Mouse (Mus musculus): Measurements from ENCODE around the gene Gm3336. TPM values are rescaled to one million over a fixed set of nuclear protein-coding genes. Genes with fewer than 3 reads are reported as not detected.
A peak's percentile ranks its signal among the peaks of the same experiment; 100 is the strongest.

Gm3336 gene
- not detected for total RNA-seq (2022)

DNA sequence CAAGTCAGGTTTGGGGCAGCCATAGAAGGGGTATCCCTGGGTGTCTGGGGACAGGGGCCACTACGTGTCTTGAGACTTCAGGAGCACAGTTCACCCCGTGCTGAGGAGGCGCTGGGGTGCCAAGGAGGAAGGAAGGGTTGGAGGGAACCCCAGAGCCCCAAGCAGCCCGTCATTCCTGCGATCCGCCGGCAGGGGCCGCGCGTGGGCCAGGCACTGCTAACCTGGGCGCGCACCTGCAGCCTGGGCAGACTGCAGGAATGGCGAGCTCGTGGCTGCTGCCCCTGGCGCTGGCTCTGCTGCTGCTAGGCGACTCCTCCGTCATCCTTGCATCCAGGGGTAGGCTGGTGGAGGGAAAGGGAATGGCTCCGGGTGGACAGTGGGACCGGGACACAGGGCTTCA lies at the start of gene Gm3336:
Gene Gm3336 (plus strand): TSS at position 247 of the 400 bp plus-strand sequence.
- no peak for DNase-seq (ENCODE audit: low spot score)

DNA sequence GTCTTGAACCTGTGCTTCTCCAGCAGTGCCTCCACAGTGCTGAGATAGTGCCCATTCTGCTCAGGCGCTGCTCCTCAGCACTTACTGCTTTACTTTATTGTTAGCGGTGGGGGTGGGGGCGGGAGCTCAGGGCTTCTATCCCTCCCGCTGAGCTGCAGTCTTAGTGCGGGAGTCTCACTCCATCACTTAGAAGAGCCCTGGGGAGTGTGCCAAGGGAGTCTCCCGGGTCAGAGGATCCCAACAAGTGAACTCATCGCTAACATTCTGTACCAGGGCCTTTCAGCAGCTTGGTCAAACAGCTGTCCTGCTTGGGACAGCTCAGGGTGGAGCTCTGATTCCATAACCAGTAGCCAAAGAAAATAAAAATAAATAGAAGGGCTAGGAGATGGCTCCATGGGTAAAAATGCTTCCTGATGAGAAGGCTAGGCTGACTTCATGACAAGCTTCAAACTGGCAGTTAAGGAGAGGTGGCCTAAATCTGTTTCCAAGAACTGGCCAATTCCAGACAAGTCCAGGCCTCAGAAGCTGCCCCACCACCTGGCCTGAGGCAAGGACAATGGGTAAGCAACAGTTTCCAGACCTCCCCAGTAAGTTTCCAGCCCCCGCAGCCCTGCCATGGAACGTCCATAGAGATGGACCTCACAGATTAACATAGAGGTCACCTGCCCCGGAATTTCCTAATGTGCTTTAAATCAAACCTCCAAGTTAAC lies 46.6 kb upstream of the Gm3336 start:
- DNase-seq (ENCODE audit: low spot score): peak; percentile 49

DNA sequence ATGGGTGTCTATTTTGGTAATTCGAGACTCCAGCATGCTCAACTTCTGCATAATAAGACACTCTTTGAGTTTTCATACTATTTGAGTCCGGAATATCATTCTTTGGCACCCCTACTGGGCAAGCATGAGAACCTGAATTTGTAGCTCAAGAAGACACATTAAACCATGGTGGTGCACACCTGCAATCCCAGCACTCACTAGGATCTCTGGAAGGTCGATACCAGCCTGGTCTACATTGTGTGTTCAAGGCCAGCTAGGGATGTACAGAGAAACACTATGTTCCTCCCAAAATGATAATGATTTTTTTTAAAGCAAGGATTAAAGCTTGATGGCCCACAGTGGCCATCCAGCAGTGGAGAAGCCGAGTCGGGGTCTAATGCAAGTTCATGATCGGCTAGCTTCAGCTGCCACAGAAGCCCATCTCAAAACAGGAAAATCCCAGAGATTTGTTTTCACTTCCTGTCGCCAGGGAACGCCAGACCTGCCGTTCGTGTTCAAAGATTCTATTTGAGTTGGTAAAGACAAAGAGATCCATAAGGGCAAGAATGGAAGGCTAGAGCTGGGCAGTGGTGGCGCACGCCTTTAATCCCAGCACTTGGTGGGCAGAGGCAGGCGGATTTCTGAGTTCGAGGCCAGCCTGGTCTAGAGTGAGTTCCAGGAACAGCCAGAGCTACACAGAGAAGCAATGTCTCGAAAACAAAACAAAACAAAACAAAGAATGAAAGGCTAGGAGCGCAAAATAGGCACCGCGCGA lies 45.8 kb upstream of the Gm3336 start:
- DNase-seq (ENCODE audit: low spot score): no peak

DNA sequence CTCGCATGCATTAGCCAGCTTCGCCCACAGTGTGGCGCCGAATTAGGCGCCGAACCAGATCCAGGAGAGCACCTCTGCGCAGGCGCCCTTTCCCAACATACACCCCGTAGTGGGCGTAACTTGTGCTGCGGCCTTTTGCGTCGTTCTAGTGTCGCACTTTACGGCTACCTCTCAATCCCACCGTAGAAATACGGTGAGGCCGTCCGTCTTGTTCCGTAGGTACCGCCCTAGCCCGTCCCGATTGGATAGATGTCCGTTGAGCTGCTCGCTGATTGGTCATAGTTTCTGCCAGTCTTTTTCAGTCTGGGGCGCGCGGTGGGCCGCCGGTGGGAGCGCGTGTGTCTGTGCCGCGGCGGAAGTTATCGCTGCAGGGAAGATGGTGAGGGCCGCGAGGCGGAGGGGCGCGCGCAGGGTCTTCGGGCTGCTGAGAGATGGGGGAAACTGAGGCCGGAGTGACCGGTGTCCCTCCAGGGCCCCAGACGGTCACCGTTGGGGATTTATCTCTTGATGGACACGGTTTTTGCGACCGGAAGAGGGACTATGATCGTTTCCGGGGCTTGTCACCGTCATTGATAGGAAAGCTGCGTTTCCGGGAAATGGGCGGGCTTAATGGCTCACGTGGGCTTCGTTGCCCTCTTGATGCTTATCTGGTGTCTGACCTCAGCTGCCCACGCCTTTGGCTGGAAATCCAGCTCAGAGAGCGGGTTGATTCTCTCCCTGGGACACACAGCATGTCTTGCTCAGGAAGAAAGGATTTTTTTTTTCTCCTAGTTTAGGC lies 45.1 kb upstream of the Gm3336 start, which contains the start of gene Lsm4:
Gene Lsm4 (plus strand): TSS at position 170 of the 778 bp plus-strand sequence.
- DNase-seq (ENCODE audit: low spot score): peak; percentile 100

DNA sequence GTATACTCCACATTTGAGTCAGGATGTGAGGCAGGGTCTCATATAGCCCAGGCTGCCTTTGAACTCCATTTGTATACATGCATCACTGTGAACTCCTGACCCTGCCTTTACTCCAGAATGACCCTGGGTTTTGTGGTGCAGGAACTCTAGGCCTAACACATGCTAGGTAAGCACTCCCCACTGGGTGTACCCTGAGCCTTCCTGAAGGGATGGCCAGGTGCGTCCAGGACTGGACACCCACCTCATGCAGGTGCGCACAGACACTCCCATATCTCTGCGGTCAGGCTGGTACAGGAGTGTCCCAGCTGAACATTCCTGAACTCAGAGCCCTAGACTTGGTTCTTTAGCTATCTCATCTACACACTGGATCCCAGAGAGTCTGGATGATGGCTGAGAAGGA lies 44.2 kb upstream of the Gm3336 start:
- DNase-seq (ENCODE audit: low spot score): no peak

DNA sequence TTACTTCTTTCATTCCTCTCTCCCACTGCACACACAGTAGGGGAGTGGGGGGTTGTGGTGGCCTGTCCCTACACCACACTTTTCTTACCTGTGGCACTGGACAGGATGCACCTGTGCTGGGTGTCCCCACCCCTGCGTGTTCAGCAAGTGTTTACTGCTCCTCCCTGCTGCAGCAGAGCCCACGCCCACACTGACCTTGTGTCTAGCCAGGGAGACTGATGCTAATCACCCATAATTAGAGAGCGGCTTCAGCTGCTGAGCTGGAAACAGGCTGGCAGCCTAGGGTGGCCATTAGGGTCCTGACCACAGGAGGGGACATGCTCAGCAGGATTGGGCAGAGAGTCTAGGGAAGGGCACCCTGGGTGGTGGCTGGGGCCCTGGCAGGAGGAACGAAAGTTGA lies 43.6 kb upstream of the Gm3336 start:
- DNase-seq (ENCODE audit: low spot score): no peak

DNA sequence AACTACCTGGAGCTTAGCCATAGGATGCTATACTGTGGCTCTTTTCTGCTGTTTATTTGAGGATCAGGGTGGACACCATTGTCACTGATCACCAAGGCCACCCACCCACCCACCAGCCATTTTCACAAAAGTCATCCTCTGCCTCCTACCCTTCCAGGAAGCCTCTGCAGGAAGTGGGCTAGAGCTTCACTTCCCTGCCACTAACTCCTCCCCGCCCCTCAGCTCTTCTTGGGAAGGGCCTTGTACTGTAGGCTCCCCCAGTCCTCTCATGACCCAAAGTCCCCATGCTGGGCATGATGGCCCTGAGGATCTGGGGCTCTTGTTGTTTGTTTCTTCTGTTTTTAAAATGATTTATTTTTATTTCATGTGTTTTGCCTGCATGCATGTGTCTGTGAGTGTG lies 43.0 kb upstream of the Gm3336 start:
- DNase-seq (ENCODE audit: low spot score): no peak

DNA sequence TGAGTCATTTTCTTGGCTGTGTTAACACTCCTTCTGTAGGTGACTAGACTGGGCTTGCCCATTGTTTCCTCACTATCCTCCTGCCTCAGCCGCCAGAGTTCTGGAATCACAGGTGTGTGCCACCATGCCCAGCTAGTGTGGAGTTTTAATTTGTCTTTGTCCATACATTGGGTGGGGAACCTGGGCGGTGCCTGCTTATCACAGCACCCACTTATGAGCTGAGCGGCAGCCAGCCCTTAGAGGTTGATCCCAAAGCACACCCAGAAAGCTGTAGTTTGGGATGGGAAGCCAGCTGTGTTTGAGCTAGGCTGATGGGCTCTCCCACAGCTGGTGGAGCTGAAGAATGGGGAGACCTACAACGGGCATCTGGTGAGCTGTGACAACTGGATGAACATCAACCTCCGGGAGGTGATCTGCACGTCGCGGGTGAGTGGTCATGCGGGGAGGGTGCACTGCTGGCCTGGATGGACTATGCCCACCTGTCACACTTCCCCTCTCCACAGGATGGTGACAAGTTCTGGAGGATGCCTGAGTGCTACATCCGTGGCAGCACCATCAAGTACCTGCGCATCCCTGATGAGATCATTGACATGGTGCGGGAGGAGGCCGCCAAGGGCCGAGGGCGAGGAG lies 40.8 kb upstream of the Gm3336 start:
- no peak for DNase-seq (ENCODE audit: low spot score)

DNA sequence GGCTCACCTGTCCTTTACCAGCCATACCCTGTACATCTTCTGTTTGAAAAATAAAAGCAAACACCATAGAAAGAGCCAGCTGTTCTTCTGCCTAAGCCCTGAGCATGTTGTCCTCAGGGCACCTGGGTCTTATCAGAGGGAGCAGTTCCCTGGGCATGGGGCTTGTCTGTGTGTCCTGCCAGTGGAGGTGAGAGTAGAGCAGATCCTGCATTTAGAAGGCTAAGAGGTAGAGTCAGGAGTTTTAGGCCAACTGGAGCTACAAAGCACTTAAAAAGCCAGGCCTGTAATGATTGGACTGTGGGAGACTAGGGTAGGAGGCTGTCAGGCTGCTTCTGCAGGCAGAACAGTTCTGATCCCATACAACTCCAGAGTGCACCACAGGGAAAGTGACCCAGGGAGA lies 39.7 kb upstream of the Gm3336 start:
- no peak for DNase-seq (ENCODE audit: low spot score)

DNA sequence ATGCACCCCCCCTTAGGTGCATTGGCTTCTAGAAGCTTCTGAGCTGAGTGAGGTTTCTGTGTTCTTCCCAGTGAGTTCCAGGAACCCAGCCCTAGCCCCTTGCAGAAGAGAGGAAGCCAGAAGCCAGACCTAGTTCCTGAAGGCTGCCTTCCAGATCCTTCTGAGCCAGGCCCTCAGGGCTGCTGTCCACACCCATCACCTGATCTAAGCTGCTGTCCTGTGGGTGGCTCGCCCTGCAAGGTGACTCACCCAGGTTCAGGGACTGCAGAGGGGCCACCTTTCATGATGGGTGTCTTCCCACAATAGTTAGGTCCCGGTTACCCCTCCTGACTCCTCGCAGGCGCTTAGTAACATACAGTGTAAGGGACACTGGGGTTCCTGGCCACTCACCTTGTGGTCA lies 38.9 kb upstream of the Gm3336 start:
- DNase-seq (ENCODE audit: low spot score): no peak

DNA sequence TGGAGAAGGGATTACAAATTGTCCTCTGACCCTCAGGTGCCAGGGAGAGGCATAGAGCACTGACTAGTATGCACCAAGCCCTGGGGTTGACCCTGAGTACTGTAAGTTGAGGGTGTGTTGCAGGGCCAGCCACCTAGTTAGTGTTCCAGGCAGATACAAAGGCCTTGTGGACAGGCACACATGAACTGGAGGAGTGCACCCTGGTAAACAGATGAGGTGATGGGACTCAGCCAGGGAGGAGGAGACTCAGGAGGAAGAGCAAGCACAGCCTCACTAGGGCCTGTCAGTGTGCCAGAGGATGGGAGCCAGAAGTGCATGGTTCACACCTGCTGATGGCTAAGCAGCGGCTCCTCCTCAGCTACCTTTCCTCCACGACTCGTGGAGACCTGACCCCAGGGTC lies 38.3 kb upstream of the Gm3336 start:
- peak; percentile 44 for DNase-seq (ENCODE audit: low spot score)

DNA sequence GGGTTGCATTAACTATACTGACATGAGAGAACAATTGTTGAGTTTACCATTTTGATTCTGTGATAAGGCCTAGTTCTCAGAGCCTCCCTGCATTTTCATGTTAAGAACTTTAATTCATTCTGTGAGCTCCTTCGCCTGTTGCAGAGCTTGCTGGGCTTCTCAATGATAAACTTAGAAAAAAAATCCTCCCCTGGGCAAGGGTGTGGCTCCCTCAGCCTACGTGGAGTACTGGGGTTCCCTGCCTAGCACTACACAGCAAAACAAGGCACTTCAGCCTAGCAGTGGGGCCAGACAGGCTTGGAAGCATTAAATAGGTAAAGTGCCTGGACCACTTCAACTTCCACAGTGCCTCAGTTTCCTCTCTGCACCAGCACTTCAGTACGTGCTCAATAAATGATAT lies 36.9 kb upstream of the Gm3336 start:
- DNase-seq (ENCODE audit: low spot score): no peak

DNA sequence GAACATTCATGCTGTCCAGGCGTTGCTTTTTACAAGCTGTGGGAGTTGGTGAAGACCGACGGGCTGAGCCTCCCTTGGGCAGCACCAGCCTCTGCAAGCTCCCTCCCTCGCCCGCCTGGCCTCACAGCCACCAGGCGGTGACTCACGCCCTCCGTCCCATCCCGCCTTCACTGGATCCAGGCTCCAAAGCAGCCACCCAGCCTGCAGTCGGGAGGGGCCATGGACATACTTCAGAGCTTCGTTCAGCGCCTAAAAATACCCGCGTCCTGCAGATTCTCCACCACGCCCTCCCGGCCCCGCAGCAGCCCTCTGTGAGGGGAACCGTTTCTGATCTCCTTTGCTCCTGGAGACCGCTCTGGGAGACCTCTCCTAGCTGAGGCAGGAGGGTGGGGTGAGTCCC lies 36.1 kb upstream of the Gm3336 start:
- peak; percentile 82 for DNase-seq (ENCODE audit: low spot score)

DNA sequence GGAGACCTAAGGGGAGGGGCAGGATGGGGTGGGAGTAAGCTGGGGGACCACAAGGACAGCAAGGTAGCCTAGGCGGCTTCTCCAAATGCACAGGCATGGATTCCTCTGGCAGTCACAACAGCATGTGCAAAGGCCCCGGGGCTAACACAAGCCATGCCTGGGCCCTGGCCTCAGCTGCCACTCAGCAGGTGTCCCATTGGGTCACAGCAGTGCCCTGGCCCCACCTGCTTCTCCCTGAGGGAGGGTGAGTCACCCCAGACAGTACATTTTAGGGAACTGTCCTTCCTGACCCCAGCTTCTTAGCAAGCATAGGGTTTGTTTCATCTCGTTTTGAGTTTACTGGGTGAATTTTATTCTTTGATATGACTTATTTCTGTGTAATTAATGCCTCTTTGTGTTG lies 35.7 kb upstream of the Gm3336 start:
- no peak for DNase-seq (ENCODE audit: low spot score)

DNA sequence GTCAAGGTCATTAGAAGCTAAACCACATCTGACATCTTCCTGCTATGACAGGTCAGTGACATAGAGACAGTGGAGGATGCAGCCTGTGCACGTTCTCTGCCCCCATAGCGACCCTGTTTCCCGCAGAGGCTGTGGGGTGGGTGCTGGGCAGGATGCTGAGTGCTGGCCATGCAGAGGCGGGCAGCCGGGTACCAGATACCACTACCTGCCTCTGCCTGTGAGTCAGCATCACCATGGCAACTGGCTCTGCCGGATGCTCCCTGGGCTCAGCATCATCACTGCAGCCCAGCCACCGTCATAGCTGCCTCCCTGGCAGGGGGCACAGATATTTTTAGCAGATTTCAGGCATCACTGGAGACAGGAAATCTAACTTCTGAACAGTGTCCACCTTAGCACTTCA lies 34.1 kb upstream of the Gm3336 start:
- DNase-seq (ENCODE audit: low spot score): no peak

DNA sequence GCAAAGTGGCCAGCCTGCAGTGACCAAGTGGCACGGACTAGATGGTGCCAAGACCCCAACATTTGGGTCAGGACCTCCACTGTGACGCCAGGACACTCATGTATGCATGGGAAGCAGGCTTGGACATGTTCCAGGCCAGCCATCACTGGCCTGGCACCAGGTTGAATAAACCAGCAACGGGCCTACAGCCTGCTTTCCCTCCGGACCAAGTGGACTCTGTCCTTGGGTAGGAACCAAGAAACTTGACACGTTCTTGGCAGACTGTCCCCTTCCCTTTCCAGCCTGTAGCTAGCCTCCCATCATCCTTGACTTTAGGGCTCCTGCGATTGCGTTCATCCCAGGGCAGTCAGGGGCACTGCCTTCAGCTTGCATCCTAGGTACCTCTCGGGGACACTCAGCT lies 30.8 kb upstream of the Gm3336 start:
- peak; percentile 75 for DNase-seq (ENCODE audit: low spot score)

DNA sequence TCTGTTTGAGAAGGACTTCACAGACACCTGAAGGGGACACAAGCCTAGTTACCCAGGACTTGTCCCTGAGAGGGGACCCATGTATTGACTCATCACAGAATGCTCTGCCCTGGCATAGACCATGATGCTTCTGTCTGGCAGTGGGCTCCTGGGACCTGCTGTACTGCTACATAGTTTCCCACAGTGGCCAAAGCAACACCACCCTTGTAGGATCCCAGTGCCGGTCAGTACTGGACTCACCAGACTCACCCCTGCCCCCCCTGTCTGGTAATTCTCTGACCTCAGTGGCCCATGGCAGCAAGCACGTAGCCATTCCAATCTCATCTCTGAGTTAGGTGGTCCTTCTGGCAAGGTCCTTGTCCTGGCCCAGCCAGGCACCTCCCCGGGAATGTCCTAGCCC lies 30.2 kb upstream of the Gm3336 start:
- DNase-seq (ENCODE audit: low spot score): no peak

DNA sequence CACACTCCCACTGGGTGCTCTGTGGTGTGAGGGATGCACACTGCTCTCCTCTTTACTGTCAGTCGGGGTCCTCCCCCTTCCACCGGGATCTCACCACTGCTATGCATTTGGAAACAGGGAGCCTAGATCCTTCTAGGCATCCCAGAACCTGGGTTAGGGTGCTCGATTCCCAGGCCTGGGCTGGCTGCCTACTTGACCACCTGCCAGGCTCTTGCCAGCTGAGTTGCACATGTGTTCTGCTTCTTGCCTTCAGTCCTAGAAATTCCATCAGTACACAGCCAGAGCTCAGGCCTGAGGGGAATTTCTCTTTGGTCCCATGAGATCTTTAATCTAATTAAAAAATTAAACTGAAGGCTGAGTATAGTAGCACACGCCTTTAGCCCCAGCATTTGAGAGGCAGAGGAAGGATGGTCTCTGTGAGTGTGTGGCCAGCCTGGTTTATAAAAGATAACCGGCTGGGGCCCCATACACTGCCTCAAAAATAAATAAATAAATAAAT lies 28.4 kb upstream of the Gm3336 start:
- DNase-seq (ENCODE audit: low spot score): no peak

DNA sequence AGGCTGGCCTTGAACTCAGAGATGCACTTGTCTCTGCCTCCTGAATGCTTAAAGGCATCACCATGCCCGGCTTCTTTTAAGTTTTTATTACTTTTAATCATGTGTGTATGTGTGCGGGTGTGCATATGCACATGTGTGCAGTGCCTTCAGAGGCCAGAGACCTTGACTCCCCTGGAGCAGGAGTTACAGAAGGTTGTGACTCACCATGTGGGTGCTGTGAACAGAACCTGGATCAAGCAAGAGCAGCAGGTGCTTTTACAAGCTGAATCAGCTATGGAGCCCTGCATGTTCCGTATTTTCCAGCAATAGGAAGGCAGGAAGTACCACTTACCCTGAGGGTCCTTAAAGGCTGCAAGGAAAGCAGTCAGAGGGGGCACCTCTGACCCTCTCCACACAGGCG lies 27.1 kb upstream of the Gm3336 start:
- DNase-seq (ENCODE audit: low spot score): no peak

DNA sequence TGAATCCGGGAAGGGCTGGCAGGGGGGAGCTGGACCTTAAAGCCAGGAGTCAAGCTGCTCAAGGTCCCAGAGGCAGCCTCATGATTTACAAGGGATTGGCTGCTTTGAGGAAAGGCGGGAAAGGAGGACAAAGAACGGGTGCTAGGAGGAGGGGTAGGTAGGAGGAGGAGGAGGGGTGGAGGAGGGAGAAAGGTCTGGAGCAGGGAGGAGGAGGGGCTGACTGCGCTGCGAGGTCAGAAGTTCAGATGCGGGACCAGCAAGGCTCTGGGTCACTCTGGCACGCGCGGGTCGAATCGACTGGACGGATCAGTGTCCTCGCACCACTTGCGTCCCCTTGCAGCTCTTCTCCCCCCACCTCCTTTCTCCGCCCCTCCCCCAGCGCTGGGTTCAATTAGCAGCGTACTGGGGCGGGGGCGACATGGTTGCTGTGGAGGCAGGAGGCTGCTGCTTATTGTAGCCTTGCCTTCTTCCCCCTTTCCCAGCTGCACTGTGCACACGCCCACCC lies 26.6 kb upstream of the Gm3336 start:
- DNase-seq (ENCODE audit: low spot score): no peak

DNA sequence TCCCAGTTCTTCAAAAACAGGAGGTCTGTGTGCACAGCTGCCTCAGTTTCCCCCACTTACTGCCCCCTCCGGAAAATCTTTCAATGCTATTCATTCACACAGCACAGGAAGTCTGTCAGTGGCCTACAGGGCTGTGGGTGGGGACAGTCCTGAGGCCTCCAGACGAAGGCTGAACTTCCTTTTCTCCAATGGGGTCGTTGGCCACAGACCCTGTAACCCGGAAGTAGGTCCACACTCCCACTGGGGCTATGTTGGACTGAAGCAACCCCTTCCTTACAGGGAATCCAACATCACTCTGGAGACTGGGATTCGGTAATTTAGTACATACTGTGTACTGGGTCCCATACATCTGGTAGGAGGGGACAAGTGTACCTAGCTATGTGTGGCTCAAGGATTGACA lies 24.7 kb upstream of the Gm3336 start:
- DNase-seq (ENCODE audit: low spot score): no peak

All from heart, adult 8-10 months (tissue).